Mouse (Mus musculus) liver, postnatal 0 days (tissue): Measurements from ENCODE around the gene Nufip2.

ENCODE experiments used
- CTCF ChIP-seq: sonication (generic); IDR thresholded peaks from 2 replicates; pipeline ENCODE4 v1.5.1; 2016; ENCODE audit warnings: antibody characterized with exemption, low read depth
- EP300 ChIP-seq: IDR thresholded peaks from 2 replicates; pipeline ENCODE4 v1.6.1; 2016; ENCODE audit warnings: antibody characterized with exemption, low read depth, mild to moderate bottlenecking

- no peak for TF ChIP-seq CTCF
- TF ChIP-seq EP300: no peak
Measured at GRCm38 (mm10) chr11:77785396-77785767, 99.4 kb downstream of the Nufip2 start.
